Mouse (Mus musculus): ENCODE measurements at regions not wholly inside any gene's neighbourhood (a gene's known extent, or its start where the extent isn't known, plus 50 kb on each side); places are given as distances from the start of the nearest gene placed in this dataset.

DNA sequence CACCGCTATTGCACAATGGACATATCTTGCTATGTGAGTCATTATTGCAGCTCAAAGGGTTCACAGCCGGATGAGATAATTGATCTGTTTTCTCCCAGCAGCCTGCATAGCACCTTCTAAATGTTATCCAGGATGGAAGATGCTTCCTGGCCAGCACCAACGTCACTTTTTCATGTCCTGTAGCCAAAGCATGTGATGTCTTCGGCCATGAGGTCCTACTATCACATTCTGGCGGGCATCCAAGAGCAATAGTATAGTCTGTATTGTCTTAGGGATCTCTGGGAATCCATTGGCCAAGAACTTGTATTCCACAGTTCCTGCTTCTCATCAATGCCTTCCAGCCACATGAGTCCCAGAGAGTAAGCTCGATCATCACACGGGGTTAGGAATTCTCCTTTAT is 70.6 kb downstream of the Npy start:
- no peaks in the 10 kb centered on the region for H3K27me3 ChIP-seq (ENCODE audit: insufficient read depth, low read length)
- H3K9ac ChIP-seq = no peak overlapping the region
- TF ChIP-seq CTCF (IDR thresholded peaks at IDR 0.05; ENCODE audit: low read depth) = no peak
- DNase-seq (no peak), ATAC-seq (ENCODE audit: insufficient read depth) (no peak)
- H3K4me1 ChIP-seq (ENCODE audit: insufficient read depth) = no peaks in the 10 kb centered on the region
- no peak overlapping the region for H3K27ac ChIP-seq (ENCODE audit: low read depth)
- no peaks in the 10 kb centered on the region for H3K9me3 ChIP-seq (ENCODE audit: low read depth, low read length)
- H3K36me3 ChIP-seq (ENCODE audit: insufficient read depth) = no peaks in the 10 kb centered on the region
- H3K4me2 ChIP-seq = no peak overlapping the region
- 81% methylated on average over 7 of the region's 7 CpGs for WGBS
- no peak overlapping the region for H3K4me3 ChIP-seq (ENCODE audit: low read depth, low read length)

DNA sequence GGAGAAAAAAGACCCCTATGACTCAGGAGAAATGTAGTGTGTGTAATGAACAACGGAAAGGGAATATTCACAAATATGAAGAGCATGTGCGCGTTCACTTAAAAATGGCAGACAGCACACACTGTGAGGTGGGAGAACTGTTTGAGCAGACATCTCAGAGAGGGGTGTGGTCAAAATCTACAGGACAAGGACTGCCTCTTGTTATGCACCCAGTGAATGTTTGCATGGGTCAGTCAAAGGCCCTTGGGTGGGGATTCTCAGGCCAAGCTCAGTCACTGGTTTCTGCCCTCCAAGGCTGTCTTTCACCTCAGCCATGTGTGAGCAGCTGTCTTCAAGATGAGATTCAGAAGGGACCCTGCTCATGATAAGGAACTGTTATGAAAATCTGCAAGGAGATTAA is 76.6 kb downstream of the Npy start:
- TF ChIP-seq CTCF (IDR thresholded peaks at IDR 0.05; ENCODE audit: low read depth) = no peak
- H3K4me3 ChIP-seq (ENCODE audit: low read depth, low read length) = no peak overlapping the region
- WGBS = 89% methylated on average over 3 of the region's 3 CpGs

DNA sequence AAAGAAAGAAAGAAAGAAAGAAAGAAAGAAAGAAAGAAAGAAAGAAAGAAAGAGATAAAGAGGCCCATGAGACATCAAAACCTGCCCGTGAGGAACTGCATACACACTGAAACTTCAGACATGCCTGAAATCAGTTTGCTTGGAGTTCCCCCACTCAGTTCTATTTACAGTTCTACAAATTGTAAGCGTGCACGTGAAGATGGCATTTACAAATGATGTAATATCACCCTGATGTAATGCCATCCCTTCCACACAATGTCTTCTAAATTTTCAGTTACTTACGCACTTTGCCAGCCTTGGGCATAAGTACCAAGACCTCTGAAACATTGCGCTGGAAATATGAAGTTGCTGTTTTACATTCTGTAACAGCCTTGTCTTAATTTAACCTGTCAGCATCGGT is 79.0 kb downstream of the Npy start:
- H3K4me1 ChIP-seq (ENCODE audit: insufficient read depth) = no peaks in the 10 kb centered on the region
- WGBS = 68% methylated on average over 6 of the region's 6 CpGs
- no peak overlapping the region for H3K4me2 ChIP-seq
- H3K27me3 ChIP-seq (ENCODE audit: insufficient read depth, low read length) = no peaks in the 10 kb centered on the region
- ATAC-seq (ENCODE audit: insufficient read depth) = no peak
- H3K4me3 ChIP-seq (ENCODE audit: low read depth, low read length) = no peak overlapping the region
- DNase-seq = no peak
- H3K36me3 ChIP-seq (ENCODE audit: insufficient read depth) = no peaks in the 10 kb centered on the region
- no peak overlapping the region for H3K9ac ChIP-seq
- no peaks in the 10 kb centered on the region for H3K9me3 ChIP-seq (ENCODE audit: low read depth, low read length)
- TF ChIP-seq CTCF (IDR thresholded peaks at IDR 0.05; ENCODE audit: low read depth) = no peak
- no peak overlapping the region for H3K27ac ChIP-seq (ENCODE audit: low read depth)

More for the DNA sequence above, 76.6 kb downstream of the Npy start:
- H3K36me3 ChIP-seq (ENCODE audit: insufficient read depth) = no peaks in the 10 kb centered on the region
- no peak overlapping the region for H3K27ac ChIP-seq (ENCODE audit: low read depth)
- H3K27me3 ChIP-seq (ENCODE audit: insufficient read depth, low read length) = no peaks in the 10 kb centered on the region
- ATAC-seq (ENCODE audit: insufficient read depth) = no peak
- H3K9ac ChIP-seq = no peak overlapping the region
- DNase-seq = no peak
- no peaks in the 10 kb centered on the region for H3K9me3 ChIP-seq (ENCODE audit: low read depth, low read length)
- no peaks in the 10 kb centered on the region for H3K4me1 ChIP-seq (ENCODE audit: insufficient read depth)
- H3K4me2 ChIP-seq = no peak overlapping the region

DNA sequence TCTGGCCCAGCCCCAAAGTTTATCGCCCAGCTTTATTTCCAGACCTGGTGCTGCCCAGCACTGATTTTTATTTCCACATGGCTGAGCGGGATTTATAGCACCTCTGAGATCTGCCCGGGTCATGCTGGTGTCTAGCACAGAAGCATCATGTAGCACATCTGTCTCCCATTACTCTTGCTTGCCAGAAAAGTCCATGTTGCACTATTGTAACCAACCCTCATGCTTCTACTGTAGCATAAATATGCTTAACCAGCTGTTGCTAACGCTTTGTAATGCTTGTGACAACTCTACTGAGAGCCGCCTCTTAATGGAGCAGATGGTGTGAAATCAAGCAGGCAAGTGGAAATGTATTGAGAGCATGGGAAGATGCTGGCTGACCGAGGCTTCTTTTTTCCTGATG is 81.5 kb downstream of the Npy start:
- Histone ChIP-seq H3K27ac (ENCODE audit: low read depth) (no peak overlapping the region), H3K4me2 (no peak overlapping the region), H3K4me1 (ENCODE audit: insufficient read depth) (no peaks in the 10 kb centered on the region), H3K9ac (no peak overlapping the region), H3K36me3 (ENCODE audit: insufficient read depth) (no peaks in the 10 kb centered on the region), H3K9me3 (ENCODE audit: low read depth, low read length) (no peaks in the 10 kb centered on the region), H3K4me3 (ENCODE audit: low read depth, low read length) (no peak overlapping the region), H3K27me3 (ENCODE audit: insufficient read depth, low read length) (no peaks in the 10 kb centered on the region)
- DNase-seq (no peak), ATAC-seq (ENCODE audit: insufficient read depth) (no peak)
- no peak for TF ChIP-seq CTCF (IDR thresholded peaks at IDR 0.05; ENCODE audit: low read depth)
- WGBS = 68% methylated on average over 6 of the region's 6 CpGs

DNA sequence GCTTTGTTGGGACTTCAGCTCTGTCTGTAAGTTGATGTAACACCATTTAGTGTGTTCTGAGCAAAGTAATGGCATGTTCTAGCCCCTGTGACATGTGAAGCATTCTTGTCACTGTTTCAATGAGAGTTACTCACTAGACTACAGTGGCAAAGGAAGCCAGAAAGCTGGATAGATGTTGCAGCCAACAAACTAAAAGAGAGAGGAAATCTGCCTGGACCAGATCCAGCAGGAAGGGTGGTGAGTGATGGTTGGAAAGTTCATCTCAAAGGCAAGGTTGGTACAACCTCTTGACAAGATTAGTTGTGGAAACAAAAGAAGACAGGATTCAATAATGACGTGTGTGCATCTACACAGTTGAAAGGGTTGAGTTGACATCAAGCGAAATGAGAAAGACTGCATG is 83.9 kb downstream of the Npy start:
- 82% methylated on average over 2 of the region's 2 CpGs for WGBS
- ATAC-seq (ENCODE audit: insufficient read depth) (no peak), DNase-seq (peak; percentile 20)
- TF ChIP-seq CTCF (IDR thresholded peaks at IDR 0.05; ENCODE audit: low read depth) = no peak
- no peak overlapping the region for H3K9ac ChIP-seq
- no peaks in the 10 kb centered on the region for H3K36me3 ChIP-seq (ENCODE audit: insufficient read depth)
- H3K4me2 ChIP-seq = no peak overlapping the region
- H3K9me3 ChIP-seq (ENCODE audit: low read depth, low read length) = no peaks in the 10 kb centered on the region
- H3K4me3 ChIP-seq (ENCODE audit: low read depth, low read length) = no peak overlapping the region
- no peaks in the 10 kb centered on the region for H3K27me3 ChIP-seq (ENCODE audit: insufficient read depth, low read length)
- H3K27ac ChIP-seq (ENCODE audit: low read depth) = no peak overlapping the region
- H3K4me1 ChIP-seq (ENCODE audit: insufficient read depth) = no peaks in the 10 kb centered on the region

- Histone ChIP-seq H3K4me1 (ENCODE audit: insufficient read depth) (no peaks in the 10 kb centered on the region), H3K9me3 (ENCODE audit: low read depth, low read length) (no peaks in the 10 kb centered on the region), H3K27ac (ENCODE audit: low read depth) (no peak overlapping the region), H3K9ac (no peak overlapping the region), H3K4me2 (no peak overlapping the region), H3K4me3 (ENCODE audit: low read depth, low read length) (no peak overlapping the region), H3K27me3 (ENCODE audit: insufficient read depth, low read length) (no peaks in the 10 kb centered on the region), H3K36me3 (ENCODE audit: insufficient read depth) (no peaks in the 10 kb centered on the region)
- peak; percentile 73 for TF ChIP-seq CTCF (IDR thresholded peaks at IDR 0.05; ENCODE audit: low read depth)
- 45% methylated on average over 7 of the region's 7 CpGs for WGBS
- no peak for ATAC-seq (ENCODE audit: insufficient read depth)
- peak; percentile 76 for DNase-seq
Measured at GRCm38 (mm10) chr6:49919089-49919812, 96.7 kb downstream of the Npy start.

DNA sequence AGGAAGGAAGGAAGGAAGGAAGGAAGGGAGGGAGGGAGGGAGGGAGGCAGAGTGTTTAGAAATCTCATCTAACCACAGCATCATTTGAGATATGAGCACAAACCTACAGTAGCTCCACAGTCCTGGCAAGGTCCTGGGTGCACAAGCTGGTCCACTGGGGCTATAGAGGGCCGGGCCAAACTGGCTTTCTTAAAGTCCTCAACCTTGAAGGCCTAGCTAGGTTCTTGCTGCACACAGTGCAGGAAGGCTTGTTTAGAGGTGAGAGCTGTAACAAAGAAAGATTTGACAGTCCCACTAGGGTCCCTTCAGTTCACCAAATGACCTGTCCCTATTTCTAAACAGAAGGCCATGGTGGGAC is 97.3 kb downstream of the Npy start:
- DNase-seq (no peak), ATAC-seq (ENCODE audit: insufficient read depth) (no peak)
- H3K36me3 ChIP-seq (ENCODE audit: insufficient read depth) = no peaks in the 10 kb centered on the region
- H3K9me3 ChIP-seq (ENCODE audit: low read depth, low read length) = no peaks in the 10 kb centered on the region
- TF ChIP-seq CTCF (IDR thresholded peaks at IDR 0.05; ENCODE audit: low read depth) = no peak
- WGBS = 73% methylated on average over 1 of the region's 1 CpGs
- no peak overlapping the region for H3K4me2 ChIP-seq
- no peak overlapping the region for H3K27ac ChIP-seq (ENCODE audit: low read depth)
- H3K27me3 ChIP-seq (ENCODE audit: insufficient read depth, low read length) = no peaks in the 10 kb centered on the region
- no peak overlapping the region for H3K4me3 ChIP-seq (ENCODE audit: low read depth, low read length)
- no peak overlapping the region for H3K9ac ChIP-seq
- H3K4me1 ChIP-seq (ENCODE audit: insufficient read depth) = no peaks in the 10 kb centered on the region

DNA sequence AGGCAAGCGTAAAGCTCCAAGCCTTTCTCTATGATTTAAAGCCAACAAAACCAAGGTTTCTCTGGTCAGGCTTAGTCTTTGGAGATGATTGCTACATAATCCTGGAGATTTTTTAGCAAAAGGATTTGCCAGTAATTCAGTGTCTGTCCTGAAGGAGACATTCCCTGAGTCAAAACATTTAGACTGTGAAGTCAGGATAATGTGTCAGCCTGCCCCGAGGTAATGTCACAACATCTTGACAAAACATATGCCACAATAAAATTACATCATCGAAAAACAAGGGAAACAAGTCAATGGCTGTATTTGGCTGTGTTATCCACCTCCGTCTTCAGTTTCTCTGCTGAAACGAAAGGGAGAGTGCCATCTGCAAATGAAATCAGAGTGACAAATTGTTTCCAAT is 101.8 kb downstream of the Npy start:
- no peaks in the 10 kb centered on the region for H3K4me1 ChIP-seq (ENCODE audit: insufficient read depth)
- no peak overlapping the region for H3K4me3 ChIP-seq (ENCODE audit: low read depth, low read length)
- no peak for ATAC-seq (ENCODE audit: insufficient read depth)
- H3K27ac ChIP-seq (ENCODE audit: low read depth) = no peak overlapping the region
- 75% methylated on average over 5 of the region's 5 CpGs for WGBS
- no peak for DNase-seq
- H3K27me3 ChIP-seq (ENCODE audit: insufficient read depth, low read length) = no peaks in the 10 kb centered on the region
- no peak overlapping the region for H3K4me2 ChIP-seq
- H3K9me3 ChIP-seq (ENCODE audit: low read depth, low read length) = no peaks in the 10 kb centered on the region
- no peak overlapping the region for H3K9ac ChIP-seq
- H3K36me3 ChIP-seq (ENCODE audit: insufficient read depth) = no peaks in the 10 kb centered on the region
- no peak for TF ChIP-seq CTCF (IDR thresholded peaks at IDR 0.05; ENCODE audit: low read depth)
